Mouse (Mus musculus) left cerebral cortex, postnatal 25 days (tissue): ENCODE data around the gene Rhox3g. TPM values are rescaled to one million over a fixed set of nuclear protein-coding genes. Genes with fewer than 3 reads are reported as not detected.
"Not testable (repeated sequence)": the region's sequence is repeated elsewhere in the genome, so short reads cannot be mapped to it uniquely, and the experiment has no call there.

Experiments
- DNase-seq, 2 experiments: peaks; one replicate each; pipeline ENCODE4 v3.0.0; 2022; ENCODE audit warnings: low spot score in 2 of 2, mixed read lengths in 1 of 2
- intact Hi-C: fragments of 180-260 bp; cut with DNase I; formaldehyde crosslinking; loops from one replicate; pipeline ENCODE4 v1.15.1; 2025
- total RNA-seq, 2 experiments: library from RNA; stranded (reverse); gene quantifications; 2 replicates each; pipeline ENCODE4 v1.2.3; 2021

Gene Rhox3g
- not detected for total RNA-seq

DNA sequence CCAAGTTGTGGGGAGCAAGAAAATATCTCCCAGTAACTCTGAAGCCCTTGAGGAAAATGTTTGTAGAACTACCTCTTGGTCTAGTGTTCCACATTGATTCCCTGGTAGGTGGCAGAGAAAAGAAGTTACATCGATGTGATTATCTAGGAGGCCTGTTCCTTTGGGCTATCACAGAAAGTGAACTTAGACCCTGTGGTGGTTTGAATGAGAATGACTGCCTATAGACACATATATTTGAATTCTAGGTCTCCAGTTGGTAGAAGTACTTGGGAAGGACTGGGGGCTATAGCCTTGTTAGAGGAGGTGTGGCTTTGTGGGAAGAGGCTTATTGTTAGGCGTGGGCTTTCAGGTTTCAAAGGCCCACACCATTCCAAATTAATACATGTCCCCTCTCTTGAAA is at the start of gene Rhox3g:
Rhox3g (minus strand) TSS at position 101 of the 400 bp plus-strand sequence.
- DNase-seq, intact Hi-C loops: not testable (repeated sequence)

DNA sequence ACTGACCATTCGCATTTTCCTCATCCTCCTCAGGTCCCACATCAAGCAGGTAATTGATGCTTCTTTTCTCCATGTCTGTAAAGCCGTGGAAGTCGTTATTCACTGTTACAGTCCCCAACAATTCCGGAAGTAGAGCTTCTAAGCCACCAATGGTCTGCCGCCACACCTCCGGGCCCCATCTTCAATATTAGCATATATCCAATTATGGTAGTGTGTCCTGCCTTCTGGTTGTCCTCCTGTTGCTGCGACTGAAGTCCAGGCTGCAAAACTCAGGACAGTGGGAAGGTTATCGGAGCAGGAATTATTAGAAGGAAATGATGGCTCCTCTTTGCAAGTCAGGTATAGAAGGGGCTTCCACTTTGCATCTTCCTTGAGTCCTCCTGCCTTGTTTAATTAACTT is 44.8 kb upstream of the Rhox3g start, which contains the start of gene Rhox2h:
Rhox2h (minus strand) TSS at position 101 of the 400 bp plus-strand sequence.
- DNase-seq, intact Hi-C loops: not testable (repeated sequence)

DNA sequence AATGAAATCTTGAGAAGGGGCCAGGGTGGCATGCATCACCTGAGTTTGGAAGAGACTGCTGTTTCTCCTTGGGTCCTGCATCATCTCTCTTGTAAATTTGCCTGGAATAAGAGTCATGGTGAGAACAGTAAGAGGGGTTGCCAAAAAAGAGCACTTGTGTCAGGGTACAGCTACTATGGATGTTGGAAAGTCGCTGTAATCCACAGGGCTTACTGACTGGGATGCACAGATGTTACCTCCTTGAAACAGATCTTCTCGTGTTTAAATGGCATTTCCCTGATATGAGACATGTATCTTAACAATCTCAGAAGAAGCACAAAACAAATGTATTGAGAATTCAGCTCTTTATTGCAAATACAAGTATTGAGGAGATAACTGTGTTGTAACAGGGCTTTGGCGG is 40.3 kb upstream of the Rhox3g start, which contains the start of gene Rhox3h:
Rhox3h (minus strand) TSS at position 101 of the 400 bp plus-strand sequence.
- intact Hi-C loops = not testable (repeated sequence)

DNA sequence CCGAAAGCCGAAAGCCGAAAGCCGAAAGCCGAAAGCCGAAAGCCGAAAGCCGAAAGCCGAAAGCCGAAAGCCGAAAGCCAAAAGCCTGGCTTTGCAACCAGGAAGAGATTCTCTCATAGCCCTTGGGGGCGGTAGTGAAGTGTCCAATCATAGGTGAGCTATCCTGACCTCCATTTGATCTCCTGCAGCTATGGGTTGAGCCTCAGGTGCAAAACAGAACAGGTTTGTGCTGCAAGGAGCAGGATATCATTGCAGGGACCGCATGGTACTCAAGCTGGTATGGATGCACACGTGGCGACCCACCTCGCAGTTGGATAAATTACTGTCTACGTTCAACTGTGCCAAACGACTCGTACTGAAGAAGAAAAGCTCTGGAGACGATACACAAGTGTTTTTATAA is 22.8 kb upstream of the Rhox3g start, which contains the start of gene Rhox4g:
Rhox4g (minus strand) TSS at position 101 of the 400 bp plus-strand sequence.
- DNase-seq, intact Hi-C loops: not testable (repeated sequence)

More for the DNA sequence above, 40.3 kb upstream of the Rhox3g start, which contains the start of gene Rhox3h:
- not testable (repeated sequence) for DNase-seq

DNA sequence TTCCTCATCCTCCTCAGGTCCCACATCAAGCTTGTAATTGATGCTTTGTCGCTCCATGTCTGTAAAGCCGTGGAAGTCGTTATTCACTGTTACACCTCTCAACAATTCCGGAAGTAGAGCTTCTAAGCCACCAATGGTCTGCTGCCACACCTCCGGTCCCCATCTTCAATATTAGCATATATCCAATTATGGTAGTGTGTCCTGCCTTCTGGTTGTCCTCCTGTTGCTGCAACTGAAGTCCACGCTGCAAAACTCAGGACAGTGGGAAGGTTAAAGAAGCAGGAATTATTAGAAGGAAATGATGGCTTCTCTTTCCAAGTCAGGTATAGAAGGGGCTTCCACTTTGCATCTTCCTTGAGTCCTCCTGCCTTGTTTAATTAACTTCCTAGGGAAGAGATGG is 15.0 kb upstream of the Rhox3g start, which contains the start of gene Rhox2g:
Rhox2g (minus strand) TSS at position 101 of the 400 bp plus-strand sequence.
- DNase-seq = not testable (repeated sequence)
- intact Hi-C loops = loop anchor here (5.0 kb wide), 1 partner anchor 151 kb away; the partner anchor contains the start of gene Rhox2d

DNA sequence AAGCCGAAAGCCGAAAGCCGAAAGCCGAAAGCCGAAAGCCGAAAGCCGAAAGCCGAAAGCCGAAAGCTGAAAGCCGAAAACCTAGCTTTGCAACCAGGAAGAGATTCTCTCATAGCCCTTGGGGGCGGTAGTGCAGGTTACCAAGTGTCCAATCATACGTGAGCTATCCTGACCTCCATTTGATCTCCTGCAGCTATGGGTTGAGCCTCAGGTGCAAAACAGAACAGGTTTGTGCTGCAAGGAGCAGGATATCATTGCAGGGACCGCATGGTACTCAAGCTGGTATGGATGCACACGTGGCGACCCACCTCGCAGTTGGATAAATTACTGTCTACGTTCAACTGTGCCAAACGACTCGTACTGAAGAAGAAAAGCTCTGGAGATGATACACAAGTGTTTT is 20.8 kb downstream of the Rhox3g start, which contains the start of gene Rhox4f:
Rhox4f (minus strand) TSS at position 101 of the 400 bp plus-strand sequence.
- intact Hi-C loops, DNase-seq: not testable (repeated sequence)

DNA sequence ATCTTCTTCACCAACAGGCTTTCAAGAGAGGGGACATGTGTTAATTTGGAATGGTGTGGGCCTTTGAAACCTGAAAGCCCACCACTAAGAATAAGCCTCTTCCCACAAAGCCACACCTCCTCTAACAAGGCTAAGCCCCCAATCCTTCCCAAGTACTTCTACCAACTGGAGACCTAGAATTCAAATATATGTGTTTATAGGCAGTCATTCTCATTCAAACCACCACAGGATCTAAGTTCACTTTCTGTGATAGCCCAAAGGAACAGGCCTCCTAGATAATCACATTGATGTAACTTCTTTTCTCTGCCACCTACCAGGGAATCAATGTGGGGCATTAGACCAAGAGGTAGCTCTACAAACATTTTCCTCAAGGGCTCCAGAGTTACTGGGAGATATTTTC is 47.7 kb downstream of the Rhox3g start, which contains the start of gene Rhox3f:
Rhox3f (plus strand) TSS at position 301 of the 400 bp plus-strand sequence.
- DNase-seq, intact Hi-C loops: not testable (repeated sequence)

Other genes with a start within 250 kb of the Rhox3g start
- gene Rhox3a2, start 248.6 kb downstream of the Rhox3g start, total RNA-seq = not detected
- gene Rhox4a2, start 237.8 kb downstream of the Rhox3g start, total RNA-seq = not detected
- not detected for gene Rhox2b, start 216.5 kb downstream of the Rhox3g start, total RNA-seq
- not detected for gene Rhox4b, start 196.1 kb downstream of the Rhox3g start, total RNA-seq
- not detected for gene Rhox2c, start 174.9 kb downstream of the Rhox3g start, total RNA-seq
- not detected for gene Rhox3c, start 170.0 kb downstream of the Rhox3g start, total RNA-seq
- not detected for gene Rhox4c, start 148.3 kb downstream of the Rhox3g start, total RNA-seq
- not detected for gene Rhox2d, start 135.2 kb downstream of the Rhox3g start, total RNA-seq
- not detected for gene Rhox4d, start 114.3 kb downstream of the Rhox3g start, total RNA-seq
- not detected for gene Rhox2e, start 98.2 kb downstream of the Rhox3g start, total RNA-seq
- not detected for gene Rhox3e, start 86.6 kb downstream of the Rhox3g start, total RNA-seq
- not detected for gene Rhox4e, start 71.2 kb downstream of the Rhox3g start, total RNA-seq
- gene Rhox2f, start 57.2 kb downstream of the Rhox3g start, total RNA-seq = not detected
- not detected for gene Rhox3f, start 47.6 kb downstream of the Rhox3g start, total RNA-seq
- not detected for gene Rhox4f, start 20.9 kb downstream of the Rhox3g start, total RNA-seq
- gene Rhox2g, start 14.9 kb upstream of the Rhox3g start, total RNA-seq = not detected
- not detected for gene Rhox4g, start 22.7 kb upstream of the Rhox3g start, total RNA-seq
- not detected for gene Rhox3h, start 40.2 kb upstream of the Rhox3g start, total RNA-seq
- not detected for gene Rhox2h, start 44.7 kb upstream of the Rhox3g start, total RNA-seq
- gene Rhox5, start 176.2 kb upstream of the Rhox3g start, total RNA-seq = not detected
- not detected for gene Rhox6, start 198.3 kb upstream of the Rhox3g start, total RNA-seq
- gene Rhox7a, start 203.1 kb upstream of the Rhox3g start, total RNA-seq = not detected